Mouse (Mus musculus) forebrain, embryonic 12.5 days (tissue): ENCODE results near the gene Rpl35a. TPM values are rescaled to one million over a fixed set of nuclear protein-coding genes. Genes with fewer than 3 reads are reported as not detected.
"Not testable (repeated sequence)": the region's sequence is repeated elsewhere in the genome, so short reads cannot be mapped to it uniquely, and the experiment has no call there.

Experiments used
- ATAC-seq: fragments of 200-750 bp; cut with Nextera tagmentation; 2 replicates; pipeline ENCODE4 v1.8.0; 2017; ENCODE audit warnings: moderate TSS enrichment; ENCODE audit not compliant: low FRiP score
- H3K27ac ChIP-seq: fragments of 300-500 bp; sonication (generic); 2 replicates; pipeline ENCODE4 v1.5.1; 2016; ENCODE audit warnings: mild to moderate bottlenecking
- H3K27me3 ChIP-seq: fragments of 300-500 bp; sonication (generic); 2 replicates; pipeline ENCODE4 v1.6.1; 2016; ENCODE audit warnings: mild to moderate bottlenecking
- H3K36me3 ChIP-seq: fragments of 300-500 bp; sonication (generic); replicated peaks from 2 replicates; pipeline ENCODE4 v1.6.1; 2016; ENCODE audit warnings: mild to moderate bottlenecking
- H3K4me1 ChIP-seq: fragments of 300-500 bp; sonication (generic); 2 replicates; pipeline ENCODE4 v1.6.1; 2016
- H3K4me2 ChIP-seq: fragments of 300-500 bp; sonication (generic); 2 replicates; pipeline ENCODE4 v1.6.1; 2016; ENCODE audit warnings: mild to moderate bottlenecking, moderate library complexity
- H3K4me3 ChIP-seq: fragments of 300-500 bp; sonication (generic); replicated peaks from 2 replicates; pipeline ENCODE4 v1.5.1; 2016; ENCODE audit warnings: mild to moderate bottlenecking
- H3K9ac ChIP-seq: fragments of 300-500 bp; sonication (generic); 2 replicates; pipeline ENCODE4 v1.6.1; 2016; ENCODE audit warnings: mild to moderate bottlenecking
- H3K9me3 ChIP-seq: fragments of 300-500 bp; sonication (generic); 2 replicates; pipeline ENCODE4 v1.6.1; 2016
- WGBS: fragments of 180-500 bp; shearing (Covaris S2); methylation state at CpG from one replicate; pipeline ENCODE4 v1.1.7; 2016; 5-methylcytosine and 5-hydroxymethylcytosine counted together
- polyA plus RNA-seq: library from polyadenylated mRNA; unstranded; fragments of >200 nt; fragmentation: Nextera tagmentation; extraction: Ambion mirVana; gene quantifications from 2 replicates; pipeline ENCODE4 v1.2.1, GENCODE M21; 2016

Gene Rpl35a
- polyA plus RNA-seq, 1 experiment from 2014 or later: 741 TPM

- Histone ChIP-seq H3K4me1 (peaks cover 32% of the 10 kb centered on the region), H3K36me3 (peaks cover 31% of the 10 kb centered on the region)
- whole genome bisulfite sequencing: 89% methylated on average over 9 of the region's 9 CpGs
- H3K9ac ChIP-seq, ATAC-seq, H3K4me3 ChIP-seq, H3K4me2 ChIP-seq, H3K27ac ChIP-seq, H3K27me3 ChIP-seq, H3K9me3 ChIP-seq: not testable (repeated sequence)
Observed at GRCm38 (mm10) chr16:33058656-33059055, 2.4 kb downstream of the Rpl35a start.

- H3K4me2 ChIP-seq: no peak overlapping the region
Observed at GRCm38 (mm10) chr16:33059471-33059870, 3.2 kb downstream of the Rpl35a start.

GRCm38 (mm10) chr16:33060926-33061325, 4.7 kb downstream of the Rpl35a start:
- no peaks in the 10 kb centered on the region for H3K9me3 ChIP-seq
- no peak overlapping the region for H3K4me3 ChIP-seq
- no peak for ATAC-seq
- H3K36me3 ChIP-seq: peaks cover 31% of the 10 kb centered on the region
- no peak overlapping the region for H3K27ac ChIP-seq
- peaks cover 36% of the 10 kb centered on the region for H3K4me1 ChIP-seq
- WGBS: 78% methylated on average over 2 of the region's 2 CpGs
- H3K27me3 ChIP-seq: no peaks in the 10 kb centered on the region
- H3K4me2 ChIP-seq: no peak overlapping the region
- no peak overlapping the region for H3K9ac ChIP-seq

More at GRCm38 (mm10) chr16:33059471-33059870, 3.2 kb downstream of the Rpl35a start:
- no peaks in the 10 kb centered on the region for H3K9me3 ChIP-seq
- no peak overlapping the region for H3K9ac ChIP-seq
- H3K4me1 ChIP-seq: peaks cover 38% of the 10 kb centered on the region
- H3K27ac ChIP-seq: no peak overlapping the region
- H3K4me3 ChIP-seq: no peak overlapping the region
- H3K36me3 ChIP-seq: peaks cover 31% of the 10 kb centered on the region
- 83% methylated on average over 1 of the region's 1 CpGs for WGBS
- no peak for ATAC-seq
- H3K27me3 ChIP-seq: no peaks in the 10 kb centered on the region

- no peak for ATAC-seq
Observed at GRCm38 (mm10) chr16:33061400-33061799, 5.1 kb downstream of the Rpl35a start.

GRCm38 (mm10) chr16:33062024-33062681, 5.9 kb downstream of the Rpl35a start, which contains the start of gene Lmln:
Gene Lmln, plus strand, starts transcription at chr16:33062521.
- under 1% methylated on average over 57 of the region's 64 CpGs for WGBS
- H3K4me1 ChIP-seq: peaks cover 36% of the 10 kb centered on the region
- no peaks in the 10 kb centered on the region for H3K9me3 ChIP-seq
- no peaks in the 10 kb centered on the region for H3K27me3 ChIP-seq
- H3K27ac ChIP-seq: peak within 1 kb of the TSS; percentile 87
- peaks cover 41% of the 10 kb centered on the region for H3K36me3 ChIP-seq
- H3K9ac ChIP-seq: peak within 1 kb of the TSS; percentile 75
- peak within 1 kb of the TSS; percentile 87 for H3K4me3 ChIP-seq
- ATAC-seq: peak; percentile 98
- peak within 1 kb of the TSS; percentile 83 for H3K4me2 ChIP-seq

More at GRCm38 (mm10) chr16:33061400-33061799, 5.1 kb downstream of the Rpl35a start:
- Histone ChIP-seq H3K4me2 (peak overlapping the region; percentile 83), H3K36me3 (peaks cover 33% of the 10 kb centered on the region), H3K27me3 (no peaks in the 10 kb centered on the region), H3K9me3 (no peaks in the 10 kb centered on the region), H3K27ac (peak overlapping the region; percentile 87), H3K4me1 (peaks cover 36% of the 10 kb centered on the region), H3K9ac (peak overlapping the region; percentile 44; the same call in 1 of the 2 replicates), H3K4me3 (0 out of 2 replicates have a peak overlapping the region, but pooled peaks have one; percentile 87)
- WGBS: 48% methylated on average over 11 of the region's 11 CpGs

GRCm38 (mm10) chr16:33062682-33063131, 6.5 kb downstream of the Rpl35a start:
- Histone ChIP-seq H3K9ac (peak overlapping the region; percentile 75), H3K4me3 (peak overlapping the region; percentile 87), H3K36me3 (peaks cover 44% of the 10 kb centered on the region), H3K4me1 (peaks cover 33% of the 10 kb centered on the region), H3K4me2 (peak overlapping the region; percentile 83), H3K27me3 (no peaks in the 10 kb centered on the region), H3K27ac (peak overlapping the region; percentile 87), H3K9me3 (no peaks in the 10 kb centered on the region)
- no peak for ATAC-seq
- 0% methylated on average over 35 of the region's 35 CpGs for WGBS

- H3K36me3 ChIP-seq: peaks cover 45% of the 10 kb centered on the region
- 16% methylated on average over 7 of the region's 7 CpGs for WGBS
- no peaks in the 10 kb centered on the region for H3K9me3 ChIP-seq
- peak overlapping the region; percentile 87 for H3K4me3 ChIP-seq
- H3K27ac ChIP-seq: peak overlapping the region; percentile 87; the same call in 1 of the 2 replicates
- H3K4me1 ChIP-seq: peaks cover 27% of the 10 kb centered on the region
- no peak for ATAC-seq
- peak overlapping the region; percentile 75 for H3K9ac ChIP-seq
- H3K27me3 ChIP-seq: no peaks in the 10 kb centered on the region
- H3K4me2 ChIP-seq: peak overlapping the region; percentile 83
Observed at GRCm38 (mm10) chr16:33063267-33063666, 7.0 kb downstream of the Rpl35a start.

GRCm38 (mm10) chr16:33064636-33065035, 8.4 kb downstream of the Rpl35a start:
- no peak overlapping the region for H3K27ac ChIP-seq
- H3K4me3 ChIP-seq: no peak overlapping the region
- no peaks in the 10 kb centered on the region for H3K9me3 ChIP-seq
- H3K4me2 ChIP-seq: no peak overlapping the region
- no peak overlapping the region for H3K9ac ChIP-seq
- WGBS: 72% methylated on average over 9 of the region's 9 CpGs
- no peak for ATAC-seq
- no peaks in the 10 kb centered on the region for H3K27me3 ChIP-seq
- H3K36me3 ChIP-seq: peaks cover 41% of the 10 kb centered on the region
- H3K4me1 ChIP-seq: peaks cover 25% of the 10 kb centered on the region

- peaks cover 65% of the 10 kb centered on the region for H3K36me3 ChIP-seq
- no peak overlapping the region for H3K4me3 ChIP-seq
- H3K27ac ChIP-seq: no peak overlapping the region
- no peak overlapping the region for H3K4me2 ChIP-seq
- no peaks in the 10 kb centered on the region for H3K4me1 ChIP-seq
- no peaks in the 10 kb centered on the region for H3K27me3 ChIP-seq
- no peak overlapping the region for H3K9ac ChIP-seq
- H3K9me3 ChIP-seq: no peaks in the 10 kb centered on the region
- ATAC-seq: no peak
Observed at GRCm38 (mm10) chr16:33070928-33071327, 14.7 kb downstream of the Rpl35a start.

- no peak for ATAC-seq
- Histone ChIP-seq H3K9me3 (no peaks in the 10 kb centered on the region), H3K27ac (no peak overlapping the region), H3K36me3 (peaks cover 56% of the 10 kb centered on the region), H3K4me1 (no peaks in the 10 kb centered on the region), H3K4me3 (no peak overlapping the region), H3K27me3 (no peaks in the 10 kb centered on the region), H3K4me2 (no peak overlapping the region), H3K9ac (no peak overlapping the region)
- WGBS: 87% methylated on average over 6 of the region's 6 CpGs
Observed at GRCm38 (mm10) chr16:33072871-33073557, 16.8 kb downstream of the Rpl35a start.

GRCm38 (mm10) chr16:33074967-33075366, 18.7 kb downstream of the Rpl35a start:
- no peak for ATAC-seq
- Histone ChIP-seq H3K36me3 (peaks cover 49% of the 10 kb centered on the region), H3K27ac (no peak overlapping the region), H3K4me2 (no peak overlapping the region), H3K9ac (no peak overlapping the region), H3K27me3 (no peaks in the 10 kb centered on the region), H3K4me1 (no peaks in the 10 kb centered on the region), H3K4me3 (no peak overlapping the region), H3K9me3 (no peaks in the 10 kb centered on the region)
- WGBS: 93% methylated on average over 5 of the region's 5 CpGs

GRCm38 (mm10) chr16:33076078-33076477, 19.8 kb downstream of the Rpl35a start:
- no peak overlapping the region for H3K9ac ChIP-seq
- no peak overlapping the region for H3K4me3 ChIP-seq
- WGBS: 84% methylated on average over 6 of the region's 6 CpGs
- no peaks in the 10 kb centered on the region for H3K4me1 ChIP-seq
- peaks cover 41% of the 10 kb centered on the region for H3K36me3 ChIP-seq
- H3K27ac ChIP-seq: no peak overlapping the region
- no peak overlapping the region for H3K4me2 ChIP-seq
- ATAC-seq: no peak
- no peaks in the 10 kb centered on the region for H3K27me3 ChIP-seq
- H3K9me3 ChIP-seq: no peaks in the 10 kb centered on the region
